31 mouse cellular contexts compared by ENCODE assay signal in the genomic region with DNA sequence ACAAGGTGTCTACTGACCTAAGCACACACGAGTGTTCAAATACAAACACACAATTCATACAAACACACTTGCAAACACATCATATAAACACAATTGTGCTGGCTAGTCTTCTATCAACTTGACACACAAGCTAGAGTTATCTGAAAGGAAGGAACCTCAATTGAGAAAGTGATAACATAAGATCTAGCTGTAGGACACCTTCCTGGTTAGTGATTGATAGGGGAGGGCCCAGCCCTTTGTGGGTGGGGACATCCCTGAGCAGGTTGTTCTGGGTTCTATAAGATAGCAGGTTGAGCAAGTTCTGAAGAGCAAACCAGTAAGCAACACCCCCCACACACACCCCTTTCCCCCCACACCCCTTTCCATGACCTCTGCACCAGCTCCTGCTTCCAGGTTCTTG. TPM values are rescaled to one million over a fixed set of nuclear protein-coding genes. Genes with fewer than 3 reads are reported as not detected.
DNase-seq lines count a peak whose midpoint lies in the region; ATAC-seq and TF ChIP-seq lines count a peak whose summit lies in the region.
"Had no signal": no experiment of that assay in that cellular context is flagged by ENCODE, and none has a peak within 500 bp of the region (broad histone marks: within the 10 kb centered on the region; RNA-seq: fewer than 3 reads in every experiment).

No protein-coding gene starts in this region.

- H3K4me2 ChIP-seq in intestine, embryonic 15.5 days (replicated peaks) = no peak overlapping the region
- no peak overlapping the region for H3K4me2 ChIP-seq in intestine, postnatal 0 days (replicated peaks; ENCODE audit: low read depth)
- H3K4me2 ChIP-seq in liver, embryonic 14.5 days (ENCODE audit: low read depth) = peak overlapping the region; percentile 37
- H3K4me2 ChIP-seq: embryonic facial prominence, embryonic 12.5 days; forebrain, embryonic 15.5 days; heart, embryonic 15.5 days; hindbrain, embryonic 14.5 days; limb, embryonic 15.5 days had no signal

- peak; percentile 89 for TF ChIP-seq EP300 in liver, embryonic 14.5 days (IDR thresholded peaks at IDR 0.05; ENCODE audit: low read depth)

- intact Hi-C loops in left cerebral cortex, postnatal 25 days (cut with DNase I) = loop anchor here (5.0 kb wide), 1 partner anchor 163 kb away; the partner anchor contains the start of gene Ranbp6

- H3K4me3 ChIP-seq in intestine, embryonic 15.5 days (replicated peaks) = no peak overlapping the region
- H3K4me3 ChIP-seq in intestine, postnatal 0 days (ENCODE audit: low read depth, low read length) = no peak overlapping the region
- H3K4me3 ChIP-seq in liver, embryonic 14.5 days (ENCODE audit: insufficient read depth in 1 of 2, low read depth in 2 of 2, low read length in 2 of 2) = no peak overlapping the region
- H3K4me3 ChIP-seq: embryonic facial prominence, embryonic 12.5 days; forebrain, embryonic 15.5 days; heart, embryonic 15.5 days; layer of hippocampus, adult 2 months; limb, embryonic 15.5 days; myocyte had no signal

- no peak for TF ChIP-seq CTCF in intestine, postnatal 0 days (IDR thresholded peaks at IDR 0.05; ENCODE audit: low read depth)
- TF ChIP-seq CTCF in liver, embryonic 14.5 days (IDR thresholded peaks at IDR 0.05; ENCODE audit: low read depth) = no peak

- ATAC-seq in intestine, embryonic 15.5 days = peak; percentile 23; the same call in 1 of the 2 replicates
- ATAC-seq in intestine, postnatal 0 days = no peak
- peak; percentile 50 for ATAC-seq in erythroid progenitor cell, adult 5-6 weeks (replicated peaks; ENCODE audit: low FRiP score, poor library complexity, severe bottlenecking)
- ATAC-seq in liver, embryonic 14.5 days (ENCODE audit: insufficient read depth) = peak; percentile 72
- ATAC-seq in CD4-positive, CD25-positive, alpha-beta regulatory T cell, adult 4 months = no peak
- ATAC-seq: forebrain, embryonic 15.5 days; inflammation-experienced regulatory T-cells, adult 6 months; midbrain, embryonic 16.5 days; Patski had no signal

- H3K27me3 ChIP-seq in intestine, embryonic 15.5 days (replicated peaks) = no peaks in the 10 kb centered on the region
- H3K27me3 ChIP-seq in intestine, postnatal 0 days (replicated peaks; ENCODE audit: control insufficient read depth, insufficient read depth, low read length) = no peaks in the 10 kb centered on the region
- no peaks in the 10 kb centered on the region for H3K27me3 ChIP-seq in liver, embryonic 14.5 days (ENCODE audit: control insufficient read depth, insufficient read depth, low read length)
- H3K27me3 ChIP-seq: embryonic facial prominence, embryonic 12.5 days; forebrain, embryonic 15.5 days; limb, embryonic 15.5 days; Patski had no signal

- no peak overlapping the region for H3K27ac ChIP-seq in intestine, embryonic 15.5 days
- H3K27ac ChIP-seq in intestine, postnatal 0 days (ENCODE audit: low read depth, low read length) = no peak overlapping the region
- peak overlapping the region; percentile 52; the same call in 1 of the 2 replicates for H3K27ac ChIP-seq in liver, embryonic 14.5 days
- H3K27ac ChIP-seq: embryonic facial prominence, embryonic 12.5 days; forebrain, embryonic 15.5 days; heart, embryonic 15.5 days; hindbrain, embryonic 14.5 days; limb, embryonic 15.5 days had no signal

- 69% methylated on average over 1 of the region's 1 CpGs for WGBS in intestine, embryonic 15.5 days
- WGBS in intestine, postnatal 0 days = 78% methylated on average over 1 of the region's 1 CpGs
- 56% methylated on average over 1 of the region's 1 CpGs for WGBS in liver, embryonic 14.5 days (ENCODE audit: insufficient replicate concordance)

- no peaks in the 10 kb centered on the region for H3K4me1 ChIP-seq in intestine, embryonic 15.5 days (replicated peaks)
- no peaks in the 10 kb centered on the region for H3K4me1 ChIP-seq in intestine, postnatal 0 days (replicated peaks; ENCODE audit: control insufficient read depth, insufficient read depth, low read length)
- H3K4me1 ChIP-seq in liver, embryonic 14.5 days (replicated peaks; ENCODE audit: control insufficient read depth in 2 of 2, insufficient read depth in 2 of 2, low read length in 1 of 2) = peaks cover 20 to 26% of the 10 kb centered on the region in 2 experiments
- H3K4me1 ChIP-seq: embryonic facial prominence, embryonic 12.5 days had no signal

- no peaks in the 10 kb centered on the region for H3K9me3 ChIP-seq in intestine, embryonic 15.5 days
- H3K9me3 ChIP-seq in intestine, postnatal 0 days (ENCODE audit: control insufficient read depth) = no peaks in the 10 kb centered on the region
- H3K9me3 ChIP-seq in liver, embryonic 14.5 days (ENCODE audit: control insufficient read depth, low read length) = no peaks in the 10 kb centered on the region
- H3K9me3 ChIP-seq: forebrain, embryonic 15.5 days; heart, embryonic 15.5 days; limb, embryonic 15.5 days had no signal

- no peak overlapping the region for H3K9ac ChIP-seq in intestine, embryonic 15.5 days
- no peak overlapping the region for H3K9ac ChIP-seq in intestine, postnatal 0 days (ENCODE audit: low read depth, low read length)
- H3K9ac ChIP-seq in liver, embryonic 14.5 days (replicated peaks) = no peak overlapping the region
- H3K9ac ChIP-seq: embryonic facial prominence, embryonic 12.5 days; forebrain, embryonic 15.5 days; heart, embryonic 15.5 days; hindbrain, embryonic 14.5 days; limb, embryonic 15.5 days had no signal

- H3K36me3 ChIP-seq in intestine, embryonic 15.5 days = 0 out of 2 replicates have a peak, but pooled peaks cover 4% of the 10 kb centered on the region
- peaks cover 4% of the 10 kb centered on the region; the same call in 1 of the 2 replicates for H3K36me3 ChIP-seq in intestine, postnatal 0 days (ENCODE audit: control insufficient read depth, insufficient read depth)
- H3K36me3 ChIP-seq in liver, embryonic 14.5 days (replicated peaks; ENCODE audit: control insufficient read depth, insufficient read depth, low read depth) = peaks cover 5% of the 10 kb centered on the region
- H3K36me3 ChIP-seq: forebrain, embryonic 15.5 days; heart, embryonic 15.5 days had no signal

- DNase-seq in liver, embryonic 14.5 days (ENCODE audit: low read depth in 3 of 3, low spot score in 3 of 3) = peak; percentile 66 to 73 (median 69)
- no peak for DNase-seq in left cerebral cortex, postnatal 25 days (ENCODE audit: low spot score in 2 of 2)
- DNase-seq in frontal cortex, postnatal 10 days (ENCODE audit: low spot score in 2 of 2) = no peak
- DNase-seq: adrenal gland, postnatal 36 days; cerebellum, adult 18-20 months; cerebellum, postnatal 25 days; gastrocnemius, postnatal 14 days; heart, postnatal 36 days; kidney, postnatal 25 days; lung, postnatal 4 days; thymus, adult 2 months; thymus, postnatal 4 days had no signal

RNA-seq across cellular contexts. Expression of gene Ermp1, which starts 1.5 kb away (rescaled TPM):
- 9.6 and 10.8 TPM in 2 replicates for polyA plus RNA-seq in intestine, embryonic 15.5 days (2015; fragmentation: Nextera tagmentation; extraction: Ambion mirVana)
- polyA plus RNA-seq in intestine, postnatal 0 days (2015; fragmentation: Nextera tagmentation; extraction: Ambion mirVana) = 7.8 and 8.3 TPM in 2 replicates
- total RNA-seq in erythroid progenitor cell, adult 5-6 weeks (2015; ENCODE audit: low replicate concordance) = 15.5 and 25.6 TPM in 2 replicates
- 21.3 and 27.7 TPM in 2 replicates for total RNA-seq in erythroid progenitor cell, adult 5-6 weeks (2017; ENCODE audit: low replicate concordance)
- 5.9 and 6.8 TPM in 2 replicates for polyA plus RNA-seq in liver, embryonic 14.5 days (2012; rRNA removed)
- polyA plus RNA-seq in liver, embryonic 14.5 days (2014; fragmentation: Nextera tagmentation; extraction: Ambion mirVana) = 7.2 and 8.6 TPM in 2 replicates
- total RNA-seq in left cerebral cortex, postnatal 25 days (2021) = 10 to 100 TPM; 35.6 to 37.2 TPM
- polyA plus RNA-seq in CD4-positive, CD25-positive, alpha-beta regulatory T cell, adult 4 months (2017; shearing (Covaris generic)) = 10 to 100 TPM; 11.8 to 15.7 TPM

RNA-seq across cellular contexts. Expression of gene Mlana, which starts 47.9 kb away (rescaled TPM):
- not detected in 2 replicates for polyA plus RNA-seq in intestine, embryonic 15.5 days (2015; fragmentation: Nextera tagmentation; extraction: Ambion mirVana)
- polyA plus RNA-seq in intestine, postnatal 0 days (2015; fragmentation: Nextera tagmentation; extraction: Ambion mirVana) = 2.7 and 2.9 TPM in 2 replicates
- not detected in 2 replicates for total RNA-seq in erythroid progenitor cell, adult 5-6 weeks (2015; ENCODE audit: low replicate concordance)
- total RNA-seq in erythroid progenitor cell, adult 5-6 weeks (2017; ENCODE audit: low replicate concordance) = not detected in 2 replicates
- polyA plus RNA-seq in liver, embryonic 14.5 days (2012; rRNA removed) = not detected in 2 replicates
- polyA plus RNA-seq in liver, embryonic 14.5 days (2014; fragmentation: Nextera tagmentation; extraction: Ambion mirVana) = not detected in 2 replicates
- total RNA-seq in left cerebral cortex, postnatal 25 days (2021) = not detected
- not detected for polyA plus RNA-seq in CD4-positive, CD25-positive, alpha-beta regulatory T cell, adult 4 months (2017; shearing (Covaris generic))
- total RNA-seq: adrenal gland, adult 18-20 months; adrenal gland, postnatal 36 days; gastrocnemius, postnatal 14 days had no signal
- polyA plus RNA-seq: forebrain, embryonic 15.5 days; hindbrain, embryonic 14.5 days; inflammation-experienced regulatory T-cells, adult 6 months; kidney, embryonic 14.5 days; lung, embryonic 16.5 days; midbrain, embryonic 16.5 days; myocyte; neural tube, embryonic 14.5 days; stomach, embryonic 16.5 days had no signal

Comparison
In these comparisons a context has a peak if more than half of its experiments do, and no peak if none do; other contexts are left out.
1. ATAC-seq: peak in intestine, embryonic 15.5 days (single experiment), erythroid progenitor cell, adult 5-6 weeks (single experiment) and liver, embryonic 14.5 days (single experiment); none in intestine, postnatal 0 days (single experiment) and CD4-positive, CD25-positive, alpha-beta regulatory T cell, adult 4 months (single experiment).
2. DNase-seq: peak in liver, embryonic 14.5 days (3 of 3); none in left cerebral cortex, postnatal 25 days (0 of 2) and frontal cortex, postnatal 10 days (0 of 2).